Mouse (Mus musculus) adrenal gland, postnatal 14 days (tissue): Measurements from ENCODE around the gene Gm20388. TPM values are rescaled to one million over a fixed set of nuclear protein-coding genes. Genes with fewer than 3 reads are reported as not detected.

Source experiments
- DNase-seq: peaks from one replicate; pipeline ENCODE4 v3.0.0; 2021; ENCODE audit warnings: mixed read lengths
- total RNA-seq: library from RNA; stranded (reverse); gene quantifications from 2 replicates; pipeline ENCODE4 v1.2.3, GENCODE M21; 2021

Gene Gm20388
- total RNA-seq, 1 experiment from 2014 or later, result 17.6 TPM

DNA sequence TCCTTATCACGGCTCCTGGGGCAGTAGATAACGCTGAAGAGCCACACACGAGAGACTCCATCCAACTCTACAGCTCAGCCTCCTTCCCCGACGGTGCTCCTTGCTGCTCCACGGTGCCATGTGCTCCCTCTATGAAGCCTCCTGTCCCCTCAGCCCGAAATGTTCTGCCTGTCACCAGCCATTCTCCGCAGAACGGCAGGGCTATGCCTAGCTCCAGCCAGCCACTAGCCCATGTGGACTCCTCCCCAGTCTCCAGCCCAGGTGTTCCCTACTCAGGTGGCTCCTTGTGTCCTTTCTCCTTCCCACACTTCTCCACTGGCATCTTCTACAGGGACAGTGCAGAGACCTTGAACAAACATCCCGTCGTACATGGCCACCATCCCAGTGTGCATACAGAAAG lies 1634.3 kb downstream of the Gm20388 start:
- DNase-seq, result no peak

DNA sequence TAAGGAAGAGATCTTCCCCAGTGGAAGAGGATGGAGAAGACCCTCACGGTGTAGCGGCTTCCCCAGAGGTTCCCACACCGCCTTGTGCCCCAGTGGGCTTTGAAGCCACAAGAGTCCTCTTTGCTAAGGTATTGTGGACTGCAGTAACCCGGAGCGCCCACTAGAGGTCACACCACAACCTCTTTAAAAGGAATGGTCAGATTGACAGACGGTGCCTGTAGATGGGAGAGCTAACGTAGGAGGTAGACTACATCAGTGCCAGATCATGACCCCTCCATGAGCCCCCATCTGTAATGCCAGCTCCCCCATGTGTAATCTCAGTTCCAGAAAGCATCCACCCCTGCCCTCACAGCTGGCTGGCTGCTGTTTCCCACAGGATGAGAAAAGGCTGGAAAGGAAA lies 1636.5 kb downstream of the Gm20388 start:
- peak; percentile 81 for DNase-seq

DNA sequence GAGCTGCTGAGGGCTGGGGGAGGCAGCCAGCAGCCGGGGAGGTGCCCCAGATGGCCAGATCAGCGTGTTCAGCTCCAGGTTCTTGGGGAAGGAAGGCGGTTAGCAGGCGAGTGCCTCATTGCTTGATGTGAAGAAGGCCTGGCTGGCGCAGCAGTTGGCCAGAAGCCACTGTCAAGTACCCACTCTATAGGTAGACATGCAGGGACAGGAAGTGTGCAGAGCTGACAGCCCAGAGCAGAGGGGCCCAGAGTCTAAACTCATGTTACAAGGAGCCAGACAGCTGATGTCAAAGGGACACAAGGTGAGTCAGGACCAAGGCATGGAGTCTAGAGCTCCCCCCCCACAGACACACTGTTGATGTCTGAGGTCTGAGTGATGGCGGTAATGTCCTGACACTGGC lies 1639.4 kb downstream of the Gm20388 start:
- no peak for DNase-seq

DNA sequence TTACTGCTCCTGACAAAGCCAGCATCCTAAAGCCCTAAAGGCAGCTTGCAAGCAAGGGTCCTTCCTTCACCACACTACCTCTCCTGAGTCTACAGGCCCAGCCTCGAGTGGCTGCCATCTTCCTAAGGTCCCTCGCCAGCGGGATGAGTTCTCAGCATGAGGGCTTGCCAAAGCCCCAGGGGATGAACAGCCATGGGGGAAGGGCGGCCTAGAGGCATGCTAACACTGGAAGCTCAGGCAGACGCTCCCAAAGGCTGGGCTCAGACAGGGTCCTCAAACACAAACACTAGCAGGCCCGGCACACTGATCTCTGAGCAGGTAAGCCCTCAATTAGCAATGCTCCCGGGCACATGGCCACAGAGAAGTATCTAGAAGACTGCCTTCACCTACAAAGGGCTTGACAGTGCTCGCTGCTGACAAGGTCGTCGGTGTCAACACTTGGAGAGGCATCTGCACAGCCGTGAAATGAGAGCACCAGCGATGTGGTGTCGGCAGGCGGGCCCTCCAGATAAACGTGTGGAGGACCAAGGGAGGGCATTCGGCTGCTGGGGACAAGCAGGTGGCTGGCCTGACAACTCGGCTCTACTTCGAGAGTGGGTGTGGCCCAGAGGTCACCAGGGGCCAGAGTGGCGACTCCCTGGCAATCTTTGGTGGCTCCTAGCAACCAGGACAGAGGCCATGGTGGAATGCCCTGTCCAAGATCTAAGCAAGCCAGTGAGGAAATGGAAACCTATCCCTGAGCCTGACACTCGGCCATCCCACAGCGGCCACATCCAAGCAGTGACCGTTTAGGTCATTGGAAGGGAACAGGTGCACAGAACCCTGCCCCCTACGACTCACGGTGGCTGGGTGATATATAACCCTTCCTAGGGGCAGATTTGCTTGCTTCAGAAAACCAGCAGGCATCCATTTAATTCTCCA lies 1640.7 kb downstream of the Gm20388 start:
- DNase-seq, result no peak

DNA sequence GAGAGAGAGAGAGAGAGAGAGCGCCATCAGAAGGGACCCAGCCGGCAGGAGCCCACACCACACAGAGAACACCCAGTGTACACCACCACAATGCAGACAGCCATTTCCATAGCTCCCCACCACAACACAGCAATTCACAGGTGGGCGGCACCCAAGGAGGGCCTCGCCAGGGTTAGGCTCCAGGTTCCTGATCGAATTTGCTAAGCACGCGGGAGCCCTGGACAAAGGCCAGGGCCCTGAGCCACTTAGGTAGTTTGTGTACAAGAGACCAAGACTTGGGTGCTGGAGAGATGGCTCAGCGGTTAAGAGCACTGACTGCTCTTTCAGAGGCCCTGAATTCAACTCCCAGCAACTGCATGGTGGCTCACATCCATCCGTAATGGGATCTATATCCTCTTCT lies 1641.9 kb downstream of the Gm20388 start:
- no peak for DNase-seq

DNA sequence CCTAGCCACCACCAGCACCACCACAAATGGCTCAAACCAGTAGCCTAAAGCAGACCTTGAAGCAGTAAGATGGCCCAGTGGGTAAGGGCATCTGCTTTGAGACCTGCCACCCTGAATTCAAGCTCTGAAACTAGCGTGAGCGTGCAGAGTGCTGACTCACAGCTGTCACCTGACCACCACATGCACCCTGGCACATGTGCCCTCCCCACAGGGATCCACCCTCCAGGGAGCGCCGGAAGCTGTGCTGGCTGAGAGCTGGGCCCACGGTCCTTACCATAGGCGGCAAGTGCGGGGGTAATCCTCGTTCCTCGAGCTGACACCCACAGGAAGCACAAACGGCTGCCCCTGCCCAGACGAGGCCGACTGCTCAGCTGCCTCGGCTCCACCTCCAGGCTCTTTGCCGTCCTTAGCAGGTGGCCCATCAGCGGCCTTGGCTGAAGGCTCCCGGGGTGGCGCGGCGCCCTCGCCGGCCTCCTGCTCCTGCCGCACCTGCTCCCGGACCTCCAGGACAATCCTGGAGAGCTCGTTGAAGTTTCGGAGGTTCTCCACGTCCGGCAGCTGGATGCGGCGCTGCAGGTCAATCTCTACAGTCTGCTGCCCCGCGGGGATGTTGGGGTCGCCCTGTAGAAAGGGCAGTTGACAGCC lies 1643.3 kb downstream of the Gm20388 start:
- no peak for DNase-seq

DNA sequence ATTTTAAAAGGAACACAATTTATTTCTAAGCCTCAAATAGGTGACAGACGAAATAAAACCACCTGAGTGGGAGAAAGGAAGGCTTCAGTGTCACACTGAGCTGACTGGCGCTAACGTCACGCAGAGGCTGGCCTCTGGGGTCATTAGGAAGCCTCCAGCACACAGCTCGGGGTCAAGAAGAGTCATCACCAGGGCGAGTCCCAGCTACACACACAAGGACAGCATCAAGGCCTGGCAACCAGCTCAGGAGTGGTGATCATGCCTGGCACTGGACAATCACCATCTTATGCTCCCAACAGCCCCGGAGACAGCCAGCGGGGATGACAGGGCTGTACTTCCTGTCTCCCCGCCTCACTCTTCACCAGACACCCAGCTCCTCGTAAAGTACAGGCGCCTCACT lies 1647.1 kb downstream of the Gm20388 start:
- DNase-seq, result no peak

DNA sequence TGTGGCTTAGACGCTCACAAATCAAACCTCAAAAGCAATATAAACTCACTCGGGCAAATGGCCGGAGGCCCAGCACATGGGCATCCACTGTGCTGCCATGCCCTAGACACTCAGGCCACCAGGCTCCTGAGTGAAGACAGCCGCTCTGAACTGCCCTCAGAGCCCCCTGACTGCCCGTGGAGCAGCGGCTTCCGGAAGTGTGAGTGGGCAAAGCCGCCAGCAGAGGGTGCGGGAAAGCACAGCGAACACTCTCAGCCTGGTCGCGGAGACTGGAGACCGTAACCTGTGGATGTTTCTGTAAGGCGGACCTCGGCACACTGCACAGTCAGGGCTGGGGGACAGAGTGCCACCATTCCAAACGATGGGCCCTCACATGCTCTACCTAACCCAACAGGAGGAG lies 1647.9 kb downstream of the Gm20388 start:
- no peak for DNase-seq

DNA sequence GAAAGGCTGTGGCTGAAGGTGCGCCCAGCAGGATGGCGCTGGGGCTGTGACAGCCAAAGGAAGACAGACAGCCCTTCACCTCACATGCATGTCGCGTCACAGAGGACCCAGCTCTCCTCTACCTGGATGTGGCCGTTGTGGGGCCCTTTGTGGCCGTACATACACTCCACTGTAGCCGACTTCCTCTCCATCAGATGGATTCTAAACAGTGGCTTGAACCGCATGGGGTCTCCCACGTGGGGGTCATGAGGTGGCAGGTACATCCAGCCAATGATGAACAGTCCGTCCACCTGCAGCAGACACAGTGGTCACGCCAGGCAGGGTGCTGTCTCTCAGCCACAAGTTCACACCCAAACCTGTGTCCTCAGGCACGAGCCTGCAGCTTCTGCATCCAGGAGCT lies 1649.2 kb downstream of the Gm20388 start:
- DNase-seq, result no peak

DNA sequence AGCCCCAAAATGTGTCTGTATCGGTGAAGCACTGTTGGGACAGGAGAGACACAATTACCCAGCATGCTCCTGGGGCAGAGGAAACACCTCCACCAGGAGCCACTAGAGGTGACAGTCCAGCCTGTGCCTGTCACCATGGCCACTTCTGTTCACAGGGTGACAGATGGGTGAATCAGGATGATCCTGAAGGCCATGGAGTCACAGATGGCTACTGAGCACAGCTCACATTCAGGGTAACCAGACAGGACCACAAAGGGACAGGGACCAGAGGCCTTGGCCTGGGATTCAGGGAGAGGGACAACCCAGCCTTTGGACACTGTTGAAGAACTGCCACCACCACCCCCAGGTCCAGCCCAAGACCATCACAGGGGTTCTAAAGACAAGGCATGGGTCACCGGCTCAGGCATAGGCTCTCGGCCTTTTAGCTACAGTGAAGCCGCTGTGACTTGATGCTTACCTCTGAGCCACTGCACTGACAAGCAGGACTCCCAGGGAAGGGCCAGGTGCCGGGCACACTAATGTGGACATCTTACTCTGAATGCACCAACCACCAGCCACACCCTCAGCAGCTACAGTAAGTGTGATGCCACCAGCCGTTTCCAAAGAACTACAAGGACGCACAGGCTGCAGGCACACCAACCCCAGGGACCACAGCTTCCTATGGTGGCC lies 1649.9 kb downstream of the Gm20388 start:
- no peak for DNase-seq

DNA sequence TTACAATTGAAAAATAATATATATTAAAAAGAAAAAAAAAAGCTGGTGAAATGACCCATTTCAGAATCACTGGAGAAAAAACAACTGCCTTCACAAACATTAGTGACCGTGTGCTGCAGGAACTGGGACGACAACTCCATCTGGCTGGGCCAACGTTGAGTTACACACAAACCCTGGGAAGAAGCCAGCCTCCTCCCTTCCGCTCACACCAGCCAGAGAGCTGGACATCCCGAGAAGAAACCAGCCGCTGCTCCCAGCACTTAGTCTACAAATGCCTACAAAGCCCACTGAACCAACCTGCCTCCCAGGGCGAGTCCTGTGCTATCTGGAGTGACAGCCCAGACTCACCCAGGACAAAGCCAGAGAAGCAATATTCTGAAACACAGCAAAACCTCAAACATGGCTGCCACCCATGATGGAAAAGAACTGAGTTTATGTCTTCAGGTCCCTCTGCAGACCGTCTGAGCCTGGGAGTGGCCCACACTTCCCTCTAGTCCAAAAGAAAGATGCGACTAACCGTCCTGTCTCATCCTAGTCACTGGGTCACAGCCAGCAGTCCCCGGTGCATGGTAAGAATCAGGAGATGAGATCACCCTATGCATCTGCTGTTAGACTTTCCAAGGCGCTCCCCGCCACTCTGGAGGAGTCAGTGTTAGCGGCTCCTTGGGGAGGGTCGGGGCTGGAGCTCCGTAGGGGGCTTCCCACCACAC lies 1651.2 kb downstream of the Gm20388 start:
- no peak for DNase-seq

DNA sequence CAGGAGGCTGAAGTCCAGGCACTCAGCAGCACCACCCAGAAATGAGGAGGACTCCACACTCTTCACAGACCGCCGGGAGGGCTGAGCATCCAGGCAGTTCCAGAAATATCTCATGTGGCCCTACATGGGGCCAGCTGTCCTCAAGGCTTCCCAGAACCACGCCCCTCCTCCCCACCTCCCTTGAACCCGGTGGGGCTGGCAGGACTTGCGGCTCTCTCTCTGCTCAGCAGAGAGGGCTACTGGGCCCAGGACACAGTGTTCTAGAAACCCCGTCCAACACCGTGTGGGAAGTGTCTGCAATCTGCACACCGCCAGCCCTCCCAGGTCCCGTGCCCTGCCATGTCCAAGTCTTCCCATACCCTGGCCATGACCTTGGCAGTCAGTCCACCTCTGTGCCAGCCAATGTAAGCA lies 1652.3 kb downstream of the Gm20388 start:
- DNase-seq, result peak; percentile 83

DNA sequence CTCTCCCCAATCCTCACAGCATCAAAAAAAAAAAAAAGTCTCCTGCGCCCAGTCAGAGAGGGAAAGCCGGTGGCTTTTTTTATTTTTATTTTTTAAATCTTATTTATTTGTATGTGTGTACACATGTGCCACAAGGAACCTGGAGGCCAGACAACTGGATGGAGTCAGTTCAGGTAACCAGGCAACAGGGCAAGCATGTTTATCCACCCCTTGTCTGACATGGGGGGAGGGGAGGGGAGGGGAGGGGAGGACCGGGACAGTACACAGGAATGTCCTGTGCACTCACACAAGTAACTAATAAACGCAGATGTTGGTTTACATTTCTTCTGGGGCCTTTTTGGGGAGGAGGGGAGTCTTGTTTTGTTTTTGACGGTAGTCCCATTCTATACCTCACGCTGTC lies 1653.1 kb downstream of the Gm20388 start:
- DNase-seq, result no peak

DNA sequence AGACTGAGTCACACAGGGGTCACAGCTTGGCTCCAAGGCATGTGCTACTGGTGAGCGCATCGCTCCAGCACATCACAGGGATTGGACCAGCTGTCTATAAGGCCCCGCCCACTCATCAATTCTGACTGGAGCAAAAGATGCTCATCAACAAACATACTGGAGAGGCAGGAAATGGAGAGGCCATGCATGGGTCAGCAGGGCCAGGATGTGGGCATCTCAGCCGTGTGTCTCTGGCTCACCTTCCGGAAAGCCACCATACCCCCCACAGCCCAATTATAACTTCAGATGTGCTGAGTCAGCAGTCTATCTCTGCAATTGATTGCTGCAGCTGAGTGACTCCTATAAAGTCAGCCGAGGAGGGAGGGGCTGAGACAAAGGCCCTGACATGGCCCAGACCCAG lies 1657.7 kb downstream of the Gm20388 start:
- no peak for DNase-seq

DNA sequence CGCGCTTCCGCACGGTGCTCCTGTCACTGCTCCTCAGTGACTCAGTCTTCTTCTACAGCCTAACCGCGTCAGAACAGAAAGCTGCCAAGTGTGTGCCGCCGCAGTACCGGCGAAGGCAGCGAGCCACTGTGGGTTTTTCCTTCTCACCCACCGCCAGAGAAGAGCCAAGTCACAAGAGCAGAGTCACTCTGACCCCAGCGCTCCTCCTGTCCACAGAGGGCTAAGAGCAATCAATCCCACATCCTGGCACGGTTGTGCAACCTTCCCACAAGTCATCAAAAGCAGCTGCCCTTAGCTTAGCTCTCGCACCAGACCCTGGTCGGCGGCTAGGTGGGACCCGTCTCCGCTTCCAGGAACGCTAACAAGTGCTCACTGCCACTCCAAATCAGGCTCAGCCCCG lies 1659.7 kb downstream of the Gm20388 start:
- peak; percentile 68 for DNase-seq

DNA sequence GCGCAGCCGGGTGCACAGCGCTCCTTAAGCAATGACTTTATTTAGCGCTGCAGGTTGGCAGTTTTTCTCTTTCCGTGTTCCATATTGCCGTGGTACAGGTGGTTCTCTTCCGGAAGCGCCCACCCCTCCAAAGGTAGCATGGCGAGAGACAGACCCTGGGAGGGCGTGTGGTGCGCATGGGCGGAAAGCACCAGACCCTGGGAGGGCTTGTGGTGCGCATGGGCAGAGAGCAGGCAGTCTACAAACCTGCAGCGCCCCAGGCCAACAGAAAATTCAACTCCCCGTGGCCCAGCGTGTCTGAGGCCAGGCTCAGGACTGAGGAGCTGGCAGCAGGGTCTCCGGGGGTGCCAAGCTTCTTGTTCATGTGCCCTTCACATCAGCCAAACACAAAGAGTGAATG lies 1660.2 kb downstream of the Gm20388 start:
- DNase-seq, result no peak

DNA sequence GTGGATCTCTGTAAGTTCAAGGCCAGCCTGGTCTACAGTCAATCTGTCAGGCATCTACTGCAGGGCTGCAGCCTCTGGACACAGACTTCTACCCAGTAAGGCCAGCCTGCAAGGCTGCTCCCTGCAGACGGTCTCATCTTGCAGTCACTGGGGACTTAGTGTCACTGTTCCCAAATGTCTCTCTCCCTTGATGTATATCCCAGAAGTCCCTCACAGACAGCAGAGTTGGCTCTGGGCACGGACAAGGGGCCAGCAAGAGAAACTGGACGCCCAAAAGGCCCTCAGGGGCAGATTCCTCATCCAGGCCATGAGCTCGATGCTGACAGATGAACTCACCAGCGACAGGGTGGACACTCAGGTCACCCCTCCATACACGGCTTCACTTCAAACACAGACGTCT lies 1661.5 kb downstream of the Gm20388 start:
- DNase-seq, result no peak

DNA sequence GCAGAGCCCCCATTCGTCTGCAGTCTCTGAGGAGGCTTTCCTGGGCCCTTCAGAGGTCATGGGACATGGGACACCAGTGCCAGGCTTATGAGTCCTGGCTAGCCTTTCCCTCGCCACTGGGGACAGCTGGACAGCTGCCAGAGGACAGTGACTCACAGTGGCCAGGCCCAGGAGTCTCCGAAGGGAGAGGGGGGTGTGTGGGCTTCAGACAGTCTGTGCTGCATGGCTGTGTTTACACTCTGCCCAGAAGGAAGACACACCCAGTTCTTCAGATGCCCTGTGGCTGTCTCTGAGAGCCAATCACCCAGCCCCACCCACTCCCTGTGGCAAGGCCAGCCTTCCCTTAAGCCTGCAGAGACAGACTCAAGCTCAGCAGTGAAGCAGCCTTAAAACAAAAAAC lies 1662.6 kb downstream of the Gm20388 start:
- DNase-seq, result peak; percentile 93

DNA sequence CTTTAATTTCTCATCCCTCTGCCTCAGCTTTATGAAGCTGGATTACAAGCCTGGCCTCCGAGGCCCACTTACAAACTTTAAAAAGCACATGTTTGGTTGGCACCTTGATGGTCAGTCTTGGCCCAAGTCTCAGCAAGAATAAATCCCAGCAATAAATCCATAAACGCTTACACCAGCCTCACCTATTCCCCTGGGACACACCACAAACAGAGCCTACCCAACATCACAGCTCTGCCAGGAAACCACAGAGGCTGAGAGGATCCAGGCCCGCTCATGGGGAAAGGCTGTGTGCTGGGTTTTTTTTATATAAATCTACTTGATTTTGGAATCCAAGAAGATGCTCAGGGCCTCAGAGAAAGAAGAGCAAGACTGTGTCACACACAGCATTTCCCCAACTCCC lies 1665.0 kb downstream of the Gm20388 start:
- DNase-seq, result no peak

DNA sequence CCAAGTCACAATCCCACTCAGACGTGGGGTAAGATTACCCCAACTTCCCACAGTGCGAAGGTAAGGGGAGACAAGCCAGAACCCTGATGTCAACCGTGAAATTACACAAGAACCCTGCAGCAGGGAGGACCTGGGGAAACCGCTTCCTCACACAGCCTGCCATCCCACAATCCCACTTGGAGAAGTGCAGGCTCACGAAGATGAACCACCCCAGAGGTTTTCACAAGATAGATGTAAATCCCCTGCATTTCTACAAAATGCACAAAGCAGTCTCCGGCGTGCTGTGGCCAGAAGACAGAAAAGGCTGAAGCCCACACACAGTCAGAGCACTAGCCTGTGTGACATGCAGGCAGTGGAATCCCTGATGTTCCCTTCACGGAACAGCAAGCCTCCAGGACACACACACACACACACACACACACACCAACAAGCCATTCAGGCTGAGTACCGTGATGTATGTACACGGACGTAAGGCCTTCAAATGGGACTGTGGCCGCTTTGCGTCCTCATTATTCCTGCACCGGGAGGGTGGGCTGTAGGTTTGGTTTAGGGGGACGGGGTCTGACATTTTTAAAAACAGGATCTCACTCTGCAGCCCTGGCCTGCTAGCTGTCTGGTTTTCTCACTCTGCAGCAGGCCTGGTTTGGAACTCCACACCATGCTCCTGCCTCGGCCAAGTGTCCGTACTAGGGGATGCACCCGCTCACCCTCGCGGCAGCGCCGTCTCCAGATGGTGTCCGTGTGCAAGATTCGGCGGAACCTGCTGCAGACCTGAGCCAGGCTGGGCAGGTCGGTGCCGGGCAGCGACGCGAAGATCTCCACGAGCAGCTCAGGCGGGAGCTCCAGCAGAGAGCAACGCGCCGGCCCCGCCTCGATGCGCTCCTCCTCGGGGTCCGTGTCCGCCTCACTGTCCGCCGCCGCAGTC lies 1667.4 kb downstream of the Gm20388 start:
- DNase-seq, result no peak

DNA sequence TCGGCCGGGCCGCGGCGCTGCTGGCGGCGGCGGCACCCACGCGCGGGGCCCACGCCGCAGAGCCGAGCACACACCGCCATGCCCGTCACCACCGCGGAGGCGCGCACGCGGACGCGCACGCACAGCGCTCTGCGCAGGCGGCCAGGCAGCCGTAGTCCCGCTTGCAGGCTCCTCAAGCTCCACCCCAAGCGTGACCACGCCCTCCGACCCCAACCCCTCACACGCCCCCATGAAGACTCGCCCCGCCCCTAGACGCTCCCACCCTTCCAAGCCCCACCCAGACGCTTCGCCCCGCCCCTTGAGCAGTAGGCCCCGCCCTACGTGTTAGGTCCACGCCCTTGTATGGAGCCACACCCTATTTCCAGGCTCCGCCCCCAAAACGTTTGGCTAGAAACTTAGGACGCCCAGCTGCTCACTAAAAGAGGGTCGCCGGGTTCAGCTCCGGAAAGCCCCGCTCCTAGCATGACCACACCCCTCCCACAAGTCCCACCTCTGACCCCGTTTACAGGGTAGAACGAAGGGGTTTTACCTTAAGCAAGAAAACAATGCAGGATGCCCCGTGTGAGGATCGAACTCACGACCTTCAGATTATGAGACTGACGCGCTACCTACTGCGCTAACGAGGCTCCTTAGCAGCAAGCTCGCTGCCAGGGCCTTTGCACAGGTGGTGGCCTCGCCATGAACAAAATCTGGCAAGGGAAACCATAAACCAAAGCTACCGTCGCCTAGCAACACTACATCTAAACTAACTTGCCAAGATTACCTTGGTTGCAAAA lies 1668.2 kb downstream of the Gm20388 start, which contains the start of gene Fbxo31:
Gene Fbxo31, minus strand, starts transcription at position 131 of the 776 bp plus-strand sequence.
- peak; percentile 98 for DNase-seq
